Mouse (Mus musculus): ENCODE measurements around the gene Zfp358.
A peak's percentile ranks its signal among the peaks of the same experiment; 100 is the strongest.

Gene Zfp358

DNA sequence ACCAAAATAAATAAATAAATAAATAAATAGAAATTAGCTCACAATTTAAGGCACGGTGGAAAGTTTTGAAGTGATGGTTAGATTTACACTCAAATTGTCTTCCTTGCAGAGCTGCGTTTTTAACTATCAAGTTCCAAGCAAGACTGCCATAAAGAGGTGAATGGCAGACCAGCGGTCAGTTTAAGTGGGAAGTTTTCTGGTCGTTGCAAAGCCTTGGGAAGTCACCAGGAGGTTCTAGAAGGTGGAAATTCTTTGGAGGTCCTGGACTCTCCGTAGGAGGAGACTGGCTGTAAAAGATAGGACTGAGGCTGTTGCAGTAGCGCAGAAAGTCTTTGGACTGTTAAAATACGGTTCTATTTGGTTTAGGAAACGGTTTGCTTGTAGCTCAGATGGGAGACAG, 6.8 kb downstream of the Zfp358 start:
- DNase-seq (ENCODE audit: low read depth, low spot score), result no peak

DNA sequence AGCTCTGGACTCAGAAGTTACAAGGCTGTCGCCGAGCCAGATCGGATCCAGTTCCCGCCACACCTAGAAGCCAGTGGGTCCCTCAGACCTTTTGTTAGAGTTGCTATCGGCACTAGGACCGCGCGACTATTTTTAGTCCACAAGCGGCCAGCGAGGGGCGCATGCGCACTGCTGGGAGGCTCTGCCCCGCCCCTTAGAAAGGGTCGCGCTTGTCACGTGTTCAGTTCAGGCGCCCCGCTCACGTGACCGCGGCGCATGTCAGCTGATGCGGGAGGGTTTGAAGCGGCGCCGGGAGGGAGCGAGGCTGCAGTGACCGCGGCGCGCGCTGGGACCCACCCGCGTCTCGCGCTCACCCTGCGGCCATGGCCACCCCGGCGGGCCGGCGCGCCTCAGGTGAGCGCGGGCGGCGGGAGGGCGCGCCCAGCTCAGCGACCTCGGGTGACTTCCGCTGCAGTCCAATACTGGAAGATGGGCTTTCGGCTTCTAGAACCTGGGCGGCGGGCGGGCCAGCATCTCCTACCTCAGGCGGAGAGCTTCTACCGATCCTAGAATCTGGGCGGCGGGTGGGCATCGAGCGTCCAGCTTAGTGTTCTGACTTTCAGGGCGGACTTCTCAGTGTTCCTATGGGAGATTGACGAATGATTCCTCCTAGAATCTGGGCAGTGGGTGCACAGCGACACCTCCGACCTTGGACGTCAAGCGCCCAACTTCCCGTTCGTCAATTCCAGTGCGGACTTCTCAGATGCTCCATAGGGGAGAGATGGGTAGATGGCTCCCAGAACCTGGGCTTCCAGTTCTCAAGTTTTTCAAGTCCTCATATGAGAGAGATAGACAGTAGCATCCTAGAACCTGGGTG, 7.5 kb downstream of the Zfp358 start, which contains the start of gene Mcoln1:
TSS of gene Mcoln1 (plus strand) at position 223 of the 856 bp plus-strand sequence.
- peak; percentile 97 for DNase-seq (ENCODE audit: low read depth, low spot score)

DNA sequence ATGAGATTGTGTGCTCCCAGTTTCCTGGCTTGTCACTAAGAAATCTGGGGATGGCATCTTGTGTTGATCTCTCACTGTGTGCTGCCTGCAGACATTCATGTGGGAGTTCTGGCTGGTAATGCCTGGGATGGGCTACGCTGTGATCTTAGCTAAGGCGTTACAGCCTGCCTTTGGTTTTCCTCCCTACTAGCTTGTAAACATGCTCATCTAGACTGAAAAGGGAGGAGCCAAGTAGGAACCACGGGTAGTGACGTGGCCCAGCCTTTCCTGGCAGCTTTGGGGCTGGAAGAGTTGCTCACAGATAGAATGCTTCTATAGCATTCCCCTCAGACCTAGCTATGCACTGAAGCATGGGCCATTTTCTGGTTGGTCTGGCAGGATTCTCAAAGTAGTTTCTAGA, 9.3 kb downstream of the Zfp358 start:
- no peak for DNase-seq (ENCODE audit: low read depth, low spot score)

DNA sequence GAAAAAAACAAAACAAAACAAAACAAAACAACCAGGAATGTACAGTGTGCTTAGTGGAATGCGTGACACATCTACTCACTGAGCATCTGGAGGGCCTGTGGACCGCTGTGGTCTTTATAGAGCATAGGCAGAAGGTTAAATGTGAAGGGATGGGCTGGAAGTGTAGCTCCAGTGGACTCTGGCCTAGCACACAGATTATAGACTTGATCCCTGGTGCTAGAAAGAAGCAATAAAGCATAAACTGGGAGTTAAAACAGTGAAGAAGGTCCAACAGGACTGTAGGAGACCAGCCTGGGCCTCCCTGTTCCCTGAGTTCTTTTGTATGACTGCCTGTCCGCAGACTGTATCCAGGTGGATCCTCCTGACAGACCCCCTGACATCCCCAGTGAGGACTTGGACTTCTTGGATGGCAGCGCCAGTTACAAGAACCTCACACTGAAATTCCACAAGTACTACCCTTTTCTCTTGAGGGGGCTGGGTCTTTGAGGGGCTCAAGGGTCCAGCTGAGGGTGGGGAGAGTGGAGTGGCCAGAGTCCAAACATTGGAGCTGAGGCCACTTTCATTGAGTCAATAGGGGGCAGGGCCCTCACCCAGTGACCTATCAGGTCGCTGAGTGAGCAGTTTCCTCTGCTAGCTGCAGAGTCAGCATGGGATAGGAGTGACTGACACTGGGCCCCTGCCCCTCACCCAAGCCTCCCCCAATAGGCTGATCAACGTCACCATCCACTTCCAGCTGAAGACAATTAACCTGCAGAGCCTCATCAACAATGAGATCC, 15.2 kb downstream of the Zfp358 start:
- no peak for DNase-seq (ENCODE audit: low read depth, low spot score)

DNA sequence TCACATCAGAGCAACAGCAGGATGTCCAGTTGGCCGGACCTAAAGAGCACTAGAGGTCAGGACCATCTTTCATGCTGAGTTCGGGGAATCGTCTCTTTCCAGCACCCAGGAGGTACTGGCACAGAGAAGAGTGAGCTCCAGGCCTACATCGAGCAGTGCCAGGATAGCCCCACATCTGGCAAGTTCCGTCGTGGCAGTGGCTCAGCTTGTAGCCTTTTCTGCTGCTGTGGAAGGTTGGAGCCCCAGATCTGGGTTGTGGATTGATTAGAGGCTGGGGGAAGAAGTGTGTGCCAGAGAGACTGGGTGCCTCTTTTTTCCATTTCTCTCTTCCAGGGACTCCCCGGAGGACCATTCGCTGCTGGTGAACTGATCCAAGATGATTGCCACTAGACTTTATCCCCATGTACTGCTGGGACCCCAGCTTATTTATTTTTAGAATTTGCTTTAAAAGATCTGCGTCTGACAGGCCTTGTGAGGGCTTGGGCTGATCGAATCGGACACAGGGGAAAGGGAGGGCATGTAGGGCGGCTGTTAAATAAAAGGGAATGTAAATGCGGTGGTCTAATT, 21.8 kb downstream of the Zfp358 start:
- no peak for DNase-seq (ENCODE audit: low read depth, low spot score)

DNA sequence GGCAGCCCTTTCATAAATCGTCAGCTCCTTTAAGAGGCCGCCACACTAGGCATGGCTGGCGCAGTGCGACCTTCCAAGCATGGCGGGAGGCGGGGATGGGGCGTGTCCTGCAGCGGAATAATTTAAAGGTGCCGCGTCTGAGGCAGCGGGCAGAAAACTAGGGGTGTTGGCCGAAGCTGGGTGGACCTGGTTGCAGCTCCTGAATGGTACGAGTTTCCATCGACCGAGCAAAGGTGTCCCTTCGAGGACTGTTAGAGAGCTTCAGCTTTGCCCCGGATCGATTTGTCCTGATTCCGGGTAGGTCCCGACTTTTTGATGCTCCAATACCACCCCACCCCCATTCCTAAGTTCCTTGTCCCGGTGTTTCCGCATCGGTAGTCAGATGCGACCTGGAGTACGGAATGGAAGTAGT, 22.3 kb downstream of the Zfp358 start, which contains the start of gene Pnpla6:
TSS of gene Pnpla6 (plus strand) at position 125 of the 412 bp plus-strand sequence.
- peak; percentile 86 for DNase-seq (ENCODE audit: low read depth, low spot score)

DNA sequence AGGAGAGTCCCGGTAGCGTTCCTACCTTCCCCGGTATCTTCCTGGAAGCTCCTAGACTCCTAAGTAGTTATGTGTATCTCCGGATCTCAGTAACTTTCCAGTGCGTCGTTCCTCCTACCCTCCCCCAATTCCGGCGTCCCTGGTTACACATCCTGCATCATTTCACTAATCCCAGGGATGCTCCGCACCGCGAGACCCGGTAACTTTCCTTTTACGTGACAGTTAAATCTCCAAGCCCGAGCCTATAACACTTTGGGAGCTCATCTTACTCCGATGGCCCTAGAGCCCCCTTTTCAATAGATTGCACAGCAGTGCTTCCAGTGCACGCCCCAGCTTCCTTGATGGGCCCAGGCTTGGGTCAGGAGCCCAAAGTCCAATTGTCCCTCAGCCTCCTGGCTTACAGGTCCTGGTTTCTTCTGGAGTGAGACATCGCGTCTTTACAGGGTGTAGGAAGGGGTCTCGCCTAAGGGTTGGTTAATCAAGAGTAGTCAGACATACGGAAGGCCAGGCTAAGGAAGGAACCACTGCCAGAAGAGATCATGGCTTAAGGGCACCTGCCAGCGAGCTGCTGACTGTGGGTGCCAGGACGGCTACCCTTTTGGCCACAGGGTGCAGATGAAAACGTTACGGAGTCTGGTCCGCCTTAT, 23.0 kb downstream of the Zfp358 start:
- DNase-seq (ENCODE audit: low read depth, low spot score), result peak; percentile 69

DNA sequence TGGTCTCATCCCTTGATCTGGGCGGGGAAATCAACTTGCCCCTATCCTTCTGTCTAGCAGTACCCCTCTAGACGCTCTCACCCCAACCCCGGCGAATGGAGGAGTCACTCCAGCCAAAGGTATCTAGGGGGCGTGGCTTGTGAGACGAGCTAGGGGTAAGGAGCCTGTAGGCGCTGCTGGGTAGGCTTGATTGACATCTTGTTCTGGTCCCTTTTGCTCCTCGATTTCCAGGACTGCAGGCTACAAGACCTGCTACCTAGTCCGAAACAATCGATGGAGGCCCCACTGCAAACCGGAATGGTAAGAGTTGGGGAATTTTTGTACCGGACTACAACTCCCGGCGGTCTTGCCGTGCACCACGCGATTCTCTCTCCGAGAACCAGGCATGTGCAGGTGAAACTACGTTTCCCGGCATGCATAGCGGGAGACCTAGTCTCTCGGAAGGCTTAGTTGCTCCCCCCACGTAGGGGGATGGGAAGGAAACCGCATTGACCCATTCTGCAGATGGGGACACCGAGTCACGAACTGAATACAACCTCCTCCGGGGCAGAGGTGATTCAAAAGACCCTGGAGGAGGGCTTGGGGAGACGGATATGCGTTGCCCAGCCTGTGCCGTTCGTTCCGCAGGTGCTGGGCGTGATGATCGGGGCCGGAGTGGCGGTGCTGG, 23.6 kb downstream of the Zfp358 start:
- DNase-seq (ENCODE audit: low read depth, low spot score), result peak; percentile 98

DNA sequence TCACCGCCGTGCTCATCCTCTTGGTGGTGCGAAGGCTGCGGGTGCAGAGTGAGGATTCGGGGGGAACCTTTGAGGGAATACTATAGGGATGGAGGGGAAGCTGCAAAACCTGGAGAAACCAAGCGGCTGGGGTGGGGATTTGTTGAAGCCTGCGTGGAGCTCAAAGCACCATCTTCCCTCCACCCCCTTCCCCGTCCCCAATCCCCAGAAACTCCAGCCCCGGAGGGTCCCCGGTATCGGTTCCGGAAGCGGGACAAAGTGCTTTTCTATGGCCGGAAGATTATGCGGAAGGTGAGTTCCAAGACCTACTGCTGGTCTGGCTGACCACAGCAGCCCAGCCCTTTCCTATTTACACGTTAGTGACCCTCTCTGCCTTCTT, 24.2 kb downstream of the Zfp358 start:
- DNase-seq (ENCODE audit: low read depth, low spot score), result no peak

DNA sequence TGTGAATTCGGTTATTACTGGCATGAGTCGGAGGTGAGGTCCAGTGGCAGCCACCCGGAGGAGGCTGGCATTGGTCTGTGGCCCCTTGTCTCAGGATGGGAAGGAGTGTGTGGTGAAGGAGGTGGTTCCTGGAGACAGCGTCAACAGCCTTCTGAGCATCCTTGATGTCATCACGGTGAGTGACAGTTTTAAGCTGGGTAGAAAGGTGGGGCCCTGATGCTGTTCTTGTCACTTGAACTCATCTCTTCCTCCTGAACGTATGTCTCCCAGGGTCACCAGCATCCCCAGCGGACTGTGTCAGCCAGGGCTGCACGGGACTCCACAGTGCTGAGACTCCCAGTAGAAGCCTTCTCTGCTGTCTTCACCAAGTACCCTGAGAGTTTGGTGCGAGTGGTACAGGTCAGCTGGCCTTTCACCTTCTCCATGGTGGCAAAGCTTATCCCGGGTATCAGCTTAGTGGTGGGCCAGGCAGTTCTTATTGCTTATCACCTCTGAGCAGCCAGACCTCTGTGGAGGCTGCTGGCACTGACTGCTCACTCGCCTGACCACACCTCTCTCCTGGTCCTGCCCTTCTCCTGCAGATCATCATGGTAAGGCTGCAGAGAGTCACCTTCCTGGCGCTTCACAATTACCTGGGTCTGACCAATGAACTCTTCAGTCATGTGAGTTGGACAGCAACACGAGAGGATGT, 29.2 kb downstream of the Zfp358 start:
- DNase-seq (ENCODE audit: low read depth, low spot score), result no peak

DNA sequence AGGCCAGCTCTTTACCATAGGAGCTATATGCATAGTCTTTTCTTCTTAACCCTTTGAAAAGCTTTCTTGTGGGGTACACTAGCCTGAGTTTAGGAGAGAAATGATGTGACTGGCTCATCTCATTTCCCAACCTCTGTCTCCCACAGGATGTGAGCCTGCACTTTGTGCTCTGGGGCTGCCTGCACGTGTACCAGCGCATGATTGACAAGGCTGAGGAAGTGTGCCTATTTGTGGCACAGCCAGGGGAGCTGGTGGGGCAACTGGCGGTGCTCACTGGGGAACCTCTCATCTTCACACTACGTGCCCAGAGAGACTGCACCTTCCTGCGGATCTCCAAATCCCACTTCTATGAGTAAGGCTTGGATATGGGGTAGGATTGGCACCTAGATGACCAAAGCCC, 37.9 kb downstream of the Zfp358 start:
- DNase-seq (ENCODE audit: low read depth, low spot score), result no peak

DNA sequence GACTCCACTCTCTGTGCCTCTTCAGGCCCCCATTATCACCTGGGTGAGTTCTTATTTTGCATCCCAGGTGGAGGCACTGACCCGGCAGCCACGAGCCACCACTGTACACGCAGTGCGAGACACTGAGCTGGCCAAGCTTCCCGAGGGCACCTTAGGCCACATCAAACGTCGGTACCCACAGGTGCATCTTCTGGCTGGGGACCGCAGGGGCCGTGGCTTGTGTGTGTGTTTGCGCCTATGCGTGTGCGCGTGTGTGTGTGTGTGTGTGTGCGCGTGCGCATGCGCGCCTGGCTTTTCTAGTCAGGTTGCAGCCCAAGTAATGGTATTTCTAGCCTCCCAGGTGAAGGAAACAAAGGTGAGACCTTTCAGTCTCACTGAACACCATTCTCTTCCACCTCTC, 39.0 kb downstream of the Zfp358 start:
- peak; percentile 54 for DNase-seq (ENCODE audit: low read depth, low spot score)

DNA sequence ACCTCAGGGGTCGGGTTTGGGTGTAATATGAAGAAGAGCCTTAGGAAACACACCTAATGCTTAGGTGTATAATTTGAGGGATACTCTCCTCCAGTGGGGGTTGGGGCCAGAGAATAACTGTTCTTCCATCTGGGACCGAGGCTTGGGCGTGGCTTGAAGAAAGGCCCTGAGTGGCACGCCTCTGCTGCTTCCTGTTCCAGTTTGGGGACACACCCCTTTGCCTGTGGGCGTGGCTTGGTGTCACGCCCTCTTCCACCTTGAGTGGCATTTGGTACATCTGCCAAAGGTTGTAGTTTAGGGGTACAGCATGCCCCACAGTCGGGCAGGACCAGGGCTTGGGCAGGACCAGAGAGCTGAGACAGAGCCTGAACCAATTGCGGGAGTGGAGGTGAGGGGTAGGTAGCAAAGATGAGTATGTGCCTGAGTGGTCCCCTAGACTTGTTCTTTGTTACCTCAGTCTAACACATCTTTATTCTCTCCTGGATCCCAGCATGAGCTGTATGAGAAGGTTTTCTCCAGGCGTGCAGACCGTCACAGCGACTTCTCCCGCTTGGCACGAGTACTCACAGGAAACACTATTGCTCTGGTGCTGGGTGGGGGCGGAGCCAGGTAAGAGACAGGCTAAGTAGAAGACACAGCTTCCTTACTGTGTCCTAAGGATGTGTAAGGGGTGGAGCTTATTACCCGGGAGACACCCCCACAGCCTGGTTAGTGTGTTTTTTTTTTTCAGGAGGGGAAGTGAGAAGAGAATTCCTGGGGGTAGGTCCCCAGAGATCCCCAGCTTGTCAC, 43.3 kb downstream of the Zfp358 start:
- DNase-seq (ENCODE audit: low read depth, low spot score), result peak; percentile 96

DNA sequence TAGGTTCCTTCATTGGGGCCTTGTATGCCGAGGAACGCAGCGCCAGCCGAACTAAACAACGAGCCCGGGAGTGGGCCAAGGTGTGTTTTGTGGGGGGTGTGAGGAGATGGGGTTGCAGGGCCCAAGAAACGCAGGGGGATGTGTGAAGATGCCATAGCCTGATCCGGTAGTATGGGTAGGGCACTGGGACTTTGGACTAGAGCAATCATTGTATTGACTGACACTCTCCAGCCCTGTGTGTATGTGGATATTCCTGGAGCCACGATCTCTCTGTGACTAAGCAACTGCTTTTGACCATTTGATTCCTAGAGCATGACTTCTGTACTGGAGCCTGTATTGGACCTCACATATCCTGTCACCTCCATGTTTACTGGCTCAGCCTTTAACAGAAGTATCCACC, 44.0 kb downstream of the Zfp358 start:
- no peak for DNase-seq (ENCODE audit: low read depth, low spot score)

DNA sequence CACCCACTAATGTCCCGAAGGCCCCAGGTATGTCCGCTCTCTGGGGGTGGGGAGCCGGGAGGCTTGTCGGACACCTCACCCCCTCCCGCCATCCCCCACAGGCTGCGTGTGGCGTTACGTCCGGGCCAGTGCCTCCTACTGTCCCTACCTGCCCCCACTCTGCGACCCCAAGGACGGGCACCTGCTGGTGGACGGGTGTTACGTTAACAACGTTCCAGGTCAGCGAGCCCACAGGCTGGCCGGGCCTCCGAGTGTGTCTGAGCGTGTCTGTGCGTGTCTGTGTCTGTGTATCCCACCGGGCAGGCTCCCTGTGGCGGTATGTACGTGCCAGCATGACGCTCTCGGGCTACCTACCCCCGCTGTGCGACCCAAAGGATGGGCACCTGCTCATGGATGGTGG, 44.7 kb downstream of the Zfp358 start:
- no peak for DNase-seq (ENCODE audit: low read depth, low spot score)

DNA sequence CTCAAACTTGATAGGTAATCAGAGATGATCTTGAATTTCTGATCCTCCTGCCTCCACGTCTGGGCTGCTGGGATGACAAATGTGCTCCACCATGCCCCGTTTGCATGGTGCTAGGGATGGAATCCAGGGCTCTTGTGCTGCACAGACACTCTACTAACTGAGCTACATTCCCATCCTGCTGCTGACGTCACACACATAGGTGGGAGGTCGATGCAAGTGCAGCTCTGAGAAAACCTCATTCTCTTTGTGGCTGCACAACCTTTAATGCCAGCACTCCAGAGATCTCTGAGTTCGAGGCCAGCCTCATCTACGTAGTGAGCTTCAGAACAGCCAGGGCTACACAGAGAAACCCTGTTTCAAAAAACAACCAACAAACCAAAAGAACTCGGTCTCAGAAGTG, 46.2 kb downstream of the Zfp358 start:
- no peak for DNase-seq (ENCODE audit: low read depth, low spot score)

DNA sequence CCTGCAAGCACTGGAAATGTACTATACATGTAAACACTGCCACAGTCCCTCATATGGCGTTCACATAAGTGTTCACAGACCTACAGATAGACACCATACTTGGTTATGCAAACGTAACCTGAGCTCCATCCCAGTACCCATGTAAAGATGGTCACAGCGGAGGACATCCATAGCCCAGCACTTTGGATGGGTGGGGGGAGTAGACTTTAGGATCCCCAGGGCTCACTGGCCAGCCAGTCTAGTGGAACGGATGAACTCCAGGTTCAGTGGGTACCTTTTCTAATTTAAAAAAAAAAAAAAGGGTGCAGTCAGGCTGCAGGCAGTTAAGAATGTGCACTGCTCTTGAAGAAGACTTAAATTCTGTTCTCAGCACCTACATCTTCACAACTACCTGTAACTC, 47.1 kb downstream of the Zfp358 start:
- DNase-seq (ENCODE audit: low read depth, low spot score), result no peak

DNA sequence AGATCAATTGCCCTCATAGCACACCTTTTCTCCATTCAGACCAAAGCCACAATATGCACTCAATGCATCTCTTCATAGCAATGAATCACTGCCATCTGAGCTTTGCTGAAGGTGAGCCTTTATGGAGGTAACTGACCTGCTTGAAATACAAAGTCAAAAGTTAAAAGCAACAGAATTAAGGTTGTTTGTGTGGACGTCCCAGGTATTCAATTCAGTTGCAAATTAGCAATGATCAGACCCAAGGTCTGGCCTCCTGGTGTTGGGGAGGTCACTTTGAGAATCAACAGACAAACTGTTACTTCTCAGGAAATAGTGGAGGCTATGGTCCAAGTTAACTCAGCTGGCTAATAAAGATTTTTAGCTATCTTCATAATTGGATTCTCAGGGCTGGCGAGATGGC, 53.6 kb downstream of the Zfp358 start:
- DNase-seq (ENCODE audit: low read depth, low spot score), result peak; percentile 77

Data from R1 (cell line).